Mouse (Mus musculus): ENCODE results near the gene Olfr1140. TPM values are rescaled to one million over a fixed set of nuclear protein-coding genes. Genes with fewer than 3 reads are reported as not detected.

Olfr1140 gene
- not detected for polyA plus RNA-seq (2014; fragmentation: Illumina TruSeq; extraction: RNeasy Lipid Tissue Mini Kit (QIAGEN cat#74804); ENCODE audit: low replicate concordance)

DNA sequence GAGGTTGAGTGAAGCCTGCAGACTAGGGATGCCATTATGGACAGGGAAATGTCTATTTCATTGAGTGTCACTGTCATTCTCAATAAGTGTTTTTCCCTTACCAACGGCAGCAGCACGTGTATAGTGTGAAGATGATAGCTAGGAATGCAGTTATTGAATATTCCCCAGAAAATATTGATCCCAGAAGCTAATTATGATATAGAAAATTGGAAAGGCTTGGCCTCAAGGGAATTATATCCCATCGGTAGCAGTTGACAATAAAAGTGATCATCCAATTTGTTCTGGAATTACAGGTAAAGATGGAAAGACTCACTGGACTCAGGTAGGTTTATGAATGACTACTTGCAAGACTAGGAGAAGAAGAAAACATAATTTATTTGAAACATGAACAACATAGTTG lies at the start of gene Olfr1140:
Gene Olfr1140 (plus strand): TSS at position 301 of the 400 bp plus-strand sequence.

DNA sequence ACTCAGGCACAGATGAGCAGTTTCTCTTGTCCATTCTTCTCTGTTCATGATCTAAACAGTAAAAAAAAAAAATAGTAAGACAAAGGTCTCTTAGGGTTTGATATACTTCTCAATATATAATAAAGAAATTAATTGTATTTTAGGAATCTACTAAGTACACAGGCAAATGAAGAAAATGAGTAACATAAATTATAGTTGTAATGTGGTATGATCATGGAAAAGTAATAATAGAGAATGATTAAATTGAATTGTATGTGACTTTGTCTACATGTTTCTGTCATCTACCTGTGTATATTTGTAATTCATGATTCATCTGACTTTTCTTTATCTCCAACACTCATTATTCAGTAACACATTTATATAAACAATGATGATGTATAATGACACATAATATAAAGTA lies 49.7 kb upstream of the Olfr1140 start, which contains the start of gene Olfr1136:
Gene Olfr1136 (minus strand): TSS at position 101 of the 400 bp plus-strand sequence.

GRCm38 (mm10) chr2:87713079-87713478 lies 30.5 kb upstream of the Olfr1140 start, which contains the start of gene Olfr1137:
Gene Olfr1137 (minus strand): TSS chr2:87713179.

GRCm38 (mm10) chr2:87739878-87740277 lies 3.7 kb upstream of the Olfr1140 start, which contains the start of gene Olfr1138:
Gene Olfr1138 (minus strand): TSS chr2:87739978.

GRCm38 (mm10) chr2:87753891-87754290 lies 10.3 kb downstream of the Olfr1140 start, which contains the start of gene Olfr1141:
Gene Olfr1141 (minus strand): TSS chr2:87753991.

GRCm38 (mm10) chr2:87779183-87779582 lies 35.6 kb downstream of the Olfr1140 start, which contains the start of gene Olfr152:
Gene Olfr152 (plus strand): TSS chr2:87779483.

Other genes with a start within 250 kb of the Olfr1140 start
- not detected for gene Pramel7, start 246.7 kb upstream of the Olfr1140 start, polyA plus RNA-seq (2014; fragmentation: Illumina TruSeq; extraction: RNeasy Lipid Tissue Mini Kit (QIAGEN cat#74804); ENCODE audit: low replicate concordance)
- not detected for gene Pramel6, start 237.2 kb upstream of the Olfr1140 start, polyA plus RNA-seq (2014; fragmentation: Illumina TruSeq; extraction: RNeasy Lipid Tissue Mini Kit (QIAGEN cat#74804); ENCODE audit: low replicate concordance)
- not detected for gene Olfr153, start 212.0 kb upstream of the Olfr1140 start, polyA plus RNA-seq (2014; fragmentation: Illumina TruSeq; extraction: RNeasy Lipid Tissue Mini Kit (QIAGEN cat#74804); ENCODE audit: low replicate concordance)
- gene Olfr1128, start 198.2 kb upstream of the Olfr1140 start, polyA plus RNA-seq (2014; fragmentation: Illumina TruSeq; extraction: RNeasy Lipid Tissue Mini Kit (QIAGEN cat#74804); ENCODE audit: low replicate concordance), result not detected
- gene Olfr1129, start 169.8 kb upstream of the Olfr1140 start, polyA plus RNA-seq (2014; fragmentation: Illumina TruSeq; extraction: RNeasy Lipid Tissue Mini Kit (QIAGEN cat#74804); ENCODE audit: low replicate concordance), result not detected
- not detected for gene Olfr1130, start 137.5 kb upstream of the Olfr1140 start, polyA plus RNA-seq (2014; fragmentation: Illumina TruSeq; extraction: RNeasy Lipid Tissue Mini Kit (QIAGEN cat#74804); ENCODE audit: low replicate concordance)
- gene Olfr1131, start 116.6 kb upstream of the Olfr1140 start, polyA plus RNA-seq (2014; fragmentation: Illumina TruSeq; extraction: RNeasy Lipid Tissue Mini Kit (QIAGEN cat#74804); ENCODE audit: low replicate concordance), result not detected
- not detected for gene Olfr1132, start 106.2 kb upstream of the Olfr1140 start, polyA plus RNA-seq (2014; fragmentation: Illumina TruSeq; extraction: RNeasy Lipid Tissue Mini Kit (QIAGEN cat#74804); ENCODE audit: low replicate concordance)
- not detected for gene Olfr1133, start 96.4 kb upstream of the Olfr1140 start, polyA plus RNA-seq (2014; fragmentation: Illumina TruSeq; extraction: RNeasy Lipid Tissue Mini Kit (QIAGEN cat#74804); ENCODE audit: low replicate concordance)
- not detected for gene Olfr1134, start 85.3 kb upstream of the Olfr1140 start, polyA plus RNA-seq (2014; fragmentation: Illumina TruSeq; extraction: RNeasy Lipid Tissue Mini Kit (QIAGEN cat#74804); ENCODE audit: low replicate concordance)
- gene Olfr1135, start 70.1 kb upstream of the Olfr1140 start, polyA plus RNA-seq (2014; fragmentation: Illumina TruSeq; extraction: RNeasy Lipid Tissue Mini Kit (QIAGEN cat#74804); ENCODE audit: low replicate concordance), result not detected
- gene Olfr1136, start 49.8 kb upstream of the Olfr1140 start, polyA plus RNA-seq (2014; fragmentation: Illumina TruSeq; extraction: RNeasy Lipid Tissue Mini Kit (QIAGEN cat#74804); ENCODE audit: low replicate concordance), result not detected
- not detected for gene Olfr1137, start 30.6 kb upstream of the Olfr1140 start, polyA plus RNA-seq (2014; fragmentation: Illumina TruSeq; extraction: RNeasy Lipid Tissue Mini Kit (QIAGEN cat#74804); ENCODE audit: low replicate concordance)
- gene Olfr1138, start 3.8 kb upstream of the Olfr1140 start, polyA plus RNA-seq (2014; fragmentation: Illumina TruSeq; extraction: RNeasy Lipid Tissue Mini Kit (QIAGEN cat#74804); ENCODE audit: low replicate concordance), result not detected
- gene Olfr1141, start 10.2 kb downstream of the Olfr1140 start, polyA plus RNA-seq (2014; fragmentation: Illumina TruSeq; extraction: RNeasy Lipid Tissue Mini Kit (QIAGEN cat#74804); ENCODE audit: low replicate concordance), result not detected
- not detected for gene Olfr152, start 35.7 kb downstream of the Olfr1140 start, polyA plus RNA-seq (2014; fragmentation: Illumina TruSeq; extraction: RNeasy Lipid Tissue Mini Kit (QIAGEN cat#74804); ENCODE audit: low replicate concordance)
- gene Olfr1143, start 56.8 kb downstream of the Olfr1140 start, polyA plus RNA-seq (2014; fragmentation: Illumina TruSeq; extraction: RNeasy Lipid Tissue Mini Kit (QIAGEN cat#74804); ENCODE audit: low replicate concordance), result not detected
- not detected for gene Olfr1145, start 66.1 kb downstream of the Olfr1140 start, polyA plus RNA-seq (2014; fragmentation: Illumina TruSeq; extraction: RNeasy Lipid Tissue Mini Kit (QIAGEN cat#74804); ENCODE audit: low replicate concordance)
- gene Olfr1148, start 86.8 kb downstream of the Olfr1140 start, polyA plus RNA-seq (2014; fragmentation: Illumina TruSeq; extraction: RNeasy Lipid Tissue Mini Kit (QIAGEN cat#74804); ENCODE audit: low replicate concordance), result not detected
- not detected for gene Olfr1150-ps1, start 100.2 kb downstream of the Olfr1140 start, polyA plus RNA-seq (2014; fragmentation: Illumina TruSeq; extraction: RNeasy Lipid Tissue Mini Kit (QIAGEN cat#74804); ENCODE audit: low replicate concordance)
- not detected for gene Olfr1151, start 112.1 kb downstream of the Olfr1140 start, polyA plus RNA-seq (2014; fragmentation: Illumina TruSeq; extraction: RNeasy Lipid Tissue Mini Kit (QIAGEN cat#74804); ENCODE audit: low replicate concordance)
- gene Olfr1152, start 122.7 kb downstream of the Olfr1140 start, polyA plus RNA-seq (2014; fragmentation: Illumina TruSeq; extraction: RNeasy Lipid Tissue Mini Kit (QIAGEN cat#74804); ENCODE audit: low replicate concordance), result not detected
- gene Olfr1153, start 151.2 kb downstream of the Olfr1140 start, polyA plus RNA-seq (2014; fragmentation: Illumina TruSeq; extraction: RNeasy Lipid Tissue Mini Kit (QIAGEN cat#74804); ENCODE audit: low replicate concordance), result not detected
- not detected for gene Olfr1154, start 161.4 kb downstream of the Olfr1140 start, polyA plus RNA-seq (2014; fragmentation: Illumina TruSeq; extraction: RNeasy Lipid Tissue Mini Kit (QIAGEN cat#74804); ENCODE audit: low replicate concordance)
- gene Olfr1155, start 201.4 kb downstream of the Olfr1140 start, polyA plus RNA-seq (2014; fragmentation: Illumina TruSeq; extraction: RNeasy Lipid Tissue Mini Kit (QIAGEN cat#74804); ENCODE audit: low replicate concordance), result not detected
- gene Olfr1156, start 209.3 kb downstream of the Olfr1140 start, polyA plus RNA-seq (2014; fragmentation: Illumina TruSeq; extraction: RNeasy Lipid Tissue Mini Kit (QIAGEN cat#74804); ENCODE audit: low replicate concordance), result not detected
- gene Olfr1157, start 224.5 kb downstream of the Olfr1140 start, polyA plus RNA-seq (2014; fragmentation: Illumina TruSeq; extraction: RNeasy Lipid Tissue Mini Kit (QIAGEN cat#74804); ENCODE audit: low replicate concordance), result not detected
- not detected for gene Olfr74, start 230.9 kb downstream of the Olfr1140 start, polyA plus RNA-seq (2014; fragmentation: Illumina TruSeq; extraction: RNeasy Lipid Tissue Mini Kit (QIAGEN cat#74804); ENCODE audit: low replicate concordance)
- not detected for gene Olfr1158, start 246.4 kb downstream of the Olfr1140 start, polyA plus RNA-seq (2014; fragmentation: Illumina TruSeq; extraction: RNeasy Lipid Tissue Mini Kit (QIAGEN cat#74804); ENCODE audit: low replicate concordance)

Data from small intestine, adult 10 weeks (tissue).